Mouse (Mus musculus) gastrocnemius, adult 2 months (tissue): ENCODE measurements around the gene Tnr. TPM values are rescaled to one million over a fixed set of nuclear protein-coding genes. Genes with fewer than 3 reads are reported as not detected.
A peak's percentile ranks its signal among the peaks of the same experiment; 100 is the strongest.

Experiments used
- DNase-seq: peaks from one replicate; pipeline ENCODE4 v3.0.0; 2022
- H3K27ac ChIP-seq: fragments of 200-600 bp; 2 replicates; pipeline ENCODE4 v1.8.1; 2022; ENCODE audit warnings: mild to moderate bottlenecking
- H3K4me3 ChIP-seq: fragments of 200-600 bp; 2 replicates; pipeline ENCODE4 v1.8.1; 2022; ENCODE audit warnings: mild to moderate bottlenecking, moderate library complexity
- CTCF ChIP-seq: fragments of 200-600 bp; IDR thresholded peaks from 2 replicates; pipeline ENCODE4 v1.8.1; 2022; ENCODE audit warnings: antibody characterized with exemption, mild to moderate bottlenecking, moderate library complexity
- intact Hi-C: fragments of 180-260 bp; cut with DNase I; formaldehyde crosslinking; loops from one replicate; pipeline ENCODE4 v1.15.1; 2025
- total RNA-seq, 2 experiments: library from RNA; stranded (reverse); gene quantifications; 2 replicates each; pipeline ENCODE4 v1.2.3; 2021

Gene Tnr
- total RNA-seq, 2 experiments from 2014 or later: not detected

DNA sequence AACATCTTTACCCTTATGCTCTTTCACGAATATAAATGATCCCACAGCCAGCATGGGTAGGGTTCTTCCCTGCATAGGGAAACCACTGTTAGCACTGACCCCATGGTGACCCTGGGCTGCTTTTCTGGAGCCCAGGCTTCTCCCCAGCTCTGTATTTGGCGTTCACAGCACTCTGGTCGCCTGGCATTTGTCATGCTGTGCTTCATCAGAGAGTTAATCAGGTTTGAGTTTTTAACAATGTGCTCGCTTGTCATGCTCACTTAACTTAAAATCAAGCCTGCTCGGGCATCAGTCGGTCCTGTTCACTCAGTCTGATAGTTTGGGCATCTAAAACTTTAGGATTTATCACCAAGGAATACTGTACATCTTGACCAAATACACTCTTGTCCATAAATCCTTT lies 227.3 kb downstream of the Tnr start:
- intact Hi-C loops: no loop called here
- no peak for TF ChIP-seq CTCF

GRCm38 (mm10) chr1:159760970-159761369 lies 237.4 kb downstream of the Tnr start:
- intact Hi-C loops: no loop called here
- TF ChIP-seq CTCF: no peak
- Histone ChIP-seq H3K27ac (no peak overlapping the region), H3K4me3 (no peak overlapping the region)
- no peak for DNase-seq

More for the DNA sequence above, 227.3 kb downstream of the Tnr start:
- no peak overlapping the region for H3K27ac ChIP-seq
- no peak overlapping the region for H3K4me3 ChIP-seq
- no peak for DNase-seq

DNA sequence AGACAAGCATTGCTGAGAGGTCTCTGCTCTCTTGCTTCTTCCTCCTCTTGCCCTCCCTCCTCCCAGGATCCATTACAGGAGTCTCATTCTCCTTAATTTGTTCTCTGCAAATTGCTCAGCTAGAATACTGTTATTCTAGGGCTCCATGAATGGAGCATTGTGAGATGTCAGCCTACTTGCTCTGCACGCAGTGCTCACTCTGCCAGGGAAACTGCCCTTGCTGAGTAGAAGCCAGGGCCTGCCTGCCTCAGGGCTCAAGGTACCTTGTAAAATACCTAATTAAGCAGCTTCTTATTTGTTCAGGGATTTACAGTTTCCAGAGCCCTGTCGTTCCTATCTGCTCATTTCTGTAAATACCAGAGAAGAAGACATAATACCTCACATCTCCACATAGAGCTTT lies 240.3 kb downstream of the Tnr start:
- intact Hi-C loops: no loop called here
- no peak overlapping the region for H3K4me3 ChIP-seq

DNA sequence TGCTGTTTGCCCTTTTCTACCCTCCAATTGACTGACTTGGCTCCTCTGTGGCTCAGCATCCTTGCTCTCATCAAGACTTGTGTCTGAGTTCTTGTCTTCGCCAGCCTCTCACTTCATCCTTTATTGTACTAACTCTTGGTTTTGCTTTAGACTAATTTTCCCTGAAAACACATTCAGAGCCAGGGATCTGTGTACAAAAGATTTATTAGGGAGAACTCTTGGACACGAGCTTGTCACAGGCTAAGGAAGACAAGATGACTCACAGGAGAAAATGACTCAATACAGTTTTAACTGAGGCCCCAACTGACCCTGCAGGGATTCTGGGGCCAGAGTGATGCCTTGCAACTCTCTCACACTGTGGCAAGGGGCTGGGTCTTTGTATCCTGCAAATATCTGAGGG lies 241.3 kb downstream of the Tnr start:
- intact Hi-C loops: no loop called here
- no peak overlapping the region for H3K27ac ChIP-seq
- no peak for DNase-seq
- TF ChIP-seq CTCF: no peak
- no peak overlapping the region for H3K4me3 ChIP-seq

More for the DNA sequence above, 240.3 kb downstream of the Tnr start:
- H3K27ac ChIP-seq: no peak overlapping the region
- TF ChIP-seq CTCF: no peak
- DNase-seq: no peak

- DNase-seq: no peak
Measured at GRCm38 (mm10) chr1:159769948-159770347, 246.4 kb downstream of the Tnr start.

GRCm38 (mm10) chr1:159773671-159774070 lies 250.1 kb downstream of the Tnr start:
- no peak for DNase-seq
- Histone ChIP-seq H3K27ac (no peak overlapping the region), H3K4me3 (no peak overlapping the region)
- no peak for TF ChIP-seq CTCF
- intact Hi-C loops: no loop called here

More at GRCm38 (mm10) chr1:159769948-159770347, 246.4 kb downstream of the Tnr start:
- Histone ChIP-seq H3K4me3 (no peak overlapping the region), H3K27ac (no peak overlapping the region)
- intact Hi-C loops: no loop called here
- no peak for TF ChIP-seq CTCF

GRCm38 (mm10) chr1:159775168-159775567 lies 251.6 kb downstream of the Tnr start:
- intact Hi-C loops: no loop called here
- Histone ChIP-seq H3K4me3 (no peak overlapping the region), H3K27ac (no peak overlapping the region)
- no peak for DNase-seq
- TF ChIP-seq CTCF: no peak

GRCm38 (mm10) chr1:159777107-159777506 lies 253.5 kb downstream of the Tnr start:
- H3K4me3 ChIP-seq: no peak overlapping the region
- no peak for DNase-seq
- no peak overlapping the region for H3K27ac ChIP-seq
- no peak for TF ChIP-seq CTCF
- intact Hi-C loops: no loop called here

- intact Hi-C loops: no loop called here
- Histone ChIP-seq H3K27ac (no peak overlapping the region), H3K4me3 (no peak overlapping the region)
- no peak for DNase-seq
- TF ChIP-seq CTCF: no peak
Measured at GRCm38 (mm10) chr1:159779424-159779823, 255.9 kb downstream of the Tnr start.

DNA sequence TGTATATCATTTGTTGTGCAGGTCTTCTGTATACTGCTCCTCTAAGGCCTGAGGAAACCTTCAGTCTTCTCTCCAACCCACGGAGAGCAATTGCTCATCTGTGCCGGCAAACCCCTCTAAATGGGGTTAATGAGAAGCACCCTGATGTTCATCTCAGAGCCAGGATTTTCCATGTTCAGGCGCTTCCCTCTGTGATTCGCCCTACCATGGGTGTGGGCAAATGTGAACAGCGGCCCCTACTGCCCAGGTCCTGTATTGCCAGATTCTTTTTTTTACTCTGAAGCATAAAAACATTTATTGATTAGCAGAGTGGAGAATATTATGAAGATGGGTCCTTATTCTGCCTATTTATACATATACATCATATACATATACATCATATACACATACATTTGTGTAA lies 260.3 kb downstream of the Tnr start:
- no peak overlapping the region for H3K4me3 ChIP-seq
- H3K27ac ChIP-seq: no peak overlapping the region
- DNase-seq: peak; percentile 32
- intact Hi-C loops: loop anchor here (5.0 to 10.0 kb wide), 3 partner anchors 169 to 387 kb away; partner anchors contain the start of gene Tnr
- TF ChIP-seq CTCF: peak; percentile 81

- Histone ChIP-seq H3K4me3 (no peak overlapping the region), H3K27ac (no peak overlapping the region)
- no peak for DNase-seq
- no peak for TF ChIP-seq CTCF
- intact Hi-C loops: loop anchor here (10.0 kb wide), 2 partner anchors 174 to 264 kb away; partner anchors contain the start of gene Tnr
Measured at GRCm38 (mm10) chr1:159788312-159788711, 264.7 kb downstream of the Tnr start.

DNA sequence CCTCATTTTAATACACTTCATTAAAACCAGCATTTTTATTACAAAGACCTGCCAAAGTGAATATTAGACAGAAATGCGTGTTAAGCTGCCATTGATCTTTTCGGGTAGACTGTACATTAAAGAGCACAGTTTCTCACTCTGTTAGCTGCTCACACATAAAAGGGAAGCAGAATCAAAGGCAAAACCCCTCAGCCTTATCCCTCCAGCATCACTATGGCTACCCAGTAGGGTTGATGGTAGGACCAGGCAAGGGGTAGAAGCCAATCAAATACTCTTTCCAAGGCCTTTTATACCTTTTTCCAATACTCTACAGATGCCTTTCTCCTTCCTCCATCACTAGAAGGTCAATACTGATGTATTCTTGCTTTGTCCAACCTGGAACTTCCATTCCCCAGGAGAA lies 269.0 kb downstream of the Tnr start:
- no peak for DNase-seq
- no peak for TF ChIP-seq CTCF
- Histone ChIP-seq H3K27ac (no peak overlapping the region), H3K4me3 (no peak overlapping the region)
- intact Hi-C loops: no loop called here

GRCm38 (mm10) chr1:159796021-159796420 lies 272.5 kb downstream of the Tnr start:
- intact Hi-C loops: no loop called here
- Histone ChIP-seq H3K27ac (no peak overlapping the region), H3K4me3 (no peak overlapping the region)
- no peak for TF ChIP-seq CTCF
- no peak for DNase-seq

DNA sequence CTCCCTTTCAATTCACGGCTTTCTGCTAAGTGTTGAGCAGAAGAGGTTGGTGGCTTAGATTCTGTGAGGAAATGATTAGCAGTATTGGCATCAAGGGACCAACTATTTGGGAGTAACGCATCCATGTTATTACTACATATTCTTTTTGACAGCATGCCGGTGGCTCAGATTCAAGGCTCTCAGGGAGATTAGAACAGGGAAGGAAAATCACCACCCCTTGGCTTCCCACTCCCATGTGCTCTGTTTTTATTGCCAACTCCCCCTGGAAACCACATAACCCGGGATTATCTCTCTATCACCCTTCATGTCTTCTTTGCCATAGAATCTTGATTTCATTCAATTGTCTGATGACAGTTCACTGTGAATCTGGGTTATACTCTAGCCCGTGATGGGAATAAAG lies 276.8 kb downstream of the Tnr start:
- intact Hi-C loops: no loop called here
- DNase-seq: no peak
- no peak overlapping the region for H3K27ac ChIP-seq
- H3K4me3 ChIP-seq: no peak overlapping the region
- TF ChIP-seq CTCF: no peak
